In the genomic region with DNA sequence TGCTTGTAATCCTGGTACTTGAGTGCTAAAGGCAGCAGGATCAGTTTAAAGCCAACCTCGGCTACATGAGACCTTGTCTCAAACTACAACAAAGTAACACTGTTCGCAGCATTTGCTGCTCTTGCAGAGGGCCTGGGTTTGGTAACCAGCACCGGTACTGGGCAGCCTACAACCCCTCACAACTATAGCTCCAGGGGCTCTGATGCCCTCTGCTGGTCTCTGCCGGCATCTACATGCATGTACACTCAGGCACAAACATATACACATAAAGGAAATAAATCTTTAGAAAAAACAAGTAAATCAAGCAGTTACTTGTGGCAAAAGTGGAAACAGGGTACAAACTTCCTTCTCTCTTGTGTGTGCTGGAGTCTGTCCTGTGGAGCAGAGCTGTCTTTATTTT, we compare ENCODE assay signal across 12 mouse cellular contexts. TPM values are rescaled to one million over a fixed set of nuclear protein-coding genes. Genes with fewer than 3 reads are reported as not detected.
DNase-seq lines count a peak whose midpoint lies in the region; ATAC-seq and TF ChIP-seq lines count a peak whose summit lies in the region.
"Had no signal": no experiment of that assay in that cellular context is flagged by ENCODE, and none has a peak within 500 bp of the region (broad histone marks: within the 10 kb centered on the region; RNA-seq: fewer than 3 reads in every experiment).

No protein-coding gene starts in this region.

- TF ChIP-seq CTCF in kidney, adult 2 months (conservative IDR thresholded peaks at IDR 0.05; ENCODE audit: insufficient read depth, insufficient read length, low read depth, low read length), result 0 out of 2 replicates have a peak, but pooled peaks have one; percentile 28

- no peaks in the 10 kb centered on the region for H3K36me3 ChIP-seq in kidney, adult 2 months (ENCODE audit: control insufficient read depth, insufficient read depth, low read length)
- H3K36me3 ChIP-seq in midbrain, embryonic 13.5 days, result 0 out of 2 replicates have a peak, but pooled peaks cover 4% of the 10 kb centered on the region

- H3K27me3 ChIP-seq in kidney, adult 2 months (replicated peaks; ENCODE audit: control insufficient read depth, insufficient read depth, low read length), result no peaks in the 10 kb centered on the region
- no peaks in the 10 kb centered on the region for H3K27me3 ChIP-seq in midbrain, embryonic 13.5 days
- H3K27me3 ChIP-seq: embryonic facial prominence, embryonic 13.5 days; liver, embryonic 15.5 days had no signal

- no peak overlapping the region for H3K27ac ChIP-seq in kidney, adult 2 months (ENCODE audit: insufficient read depth, low read depth, low read length)
- no peak overlapping the region for H3K27ac ChIP-seq in midbrain, embryonic 13.5 days
- H3K27ac ChIP-seq: liver, embryonic 15.5 days; midbrain, embryonic 12.5 days had no signal

- WGBS in kidney, adult 2 months, result 90% methylated on average over 4 of the region's 4 CpGs
- WGBS in midbrain, embryonic 13.5 days, result 93% methylated on average over 4 of the region's 4 CpGs

- no peak overlapping the region for H3K4me3 ChIP-seq in kidney, adult 2 months (ENCODE audit: insufficient read depth, low read depth, low read length)
- H3K4me3 ChIP-seq in midbrain, embryonic 13.5 days (replicated peaks), result no peak overlapping the region
- H3K4me3 ChIP-seq: embryonic facial prominence, embryonic 13.5 days; liver, embryonic 15.5 days; midbrain, embryonic 12.5 days had no signal

- H3K4me2 ChIP-seq in midbrain, embryonic 13.5 days (replicated peaks), result no peak overlapping the region
- H3K4me2 ChIP-seq: embryonic facial prominence, embryonic 13.5 days; liver, embryonic 15.5 days; midbrain, embryonic 12.5 days had no signal

- DNase-seq in kidney, adult 2 months, result no peak
- no peak for DNase-seq in kidney, adult 18-20 months
- peak; percentile 19 for DNase-seq in thymus, postnatal 0 days (ENCODE audit: low spot score)
- DNase-seq in thymus, adult 18-20 months, result no peak
- no peak for DNase-seq in cerebellum, adult 9-11 months
- DNase-seq: adrenal gland, postnatal 14 days; cerebellum, adult 18-20 months had no signal

- H3K9me3 ChIP-seq in midbrain, embryonic 13.5 days, result no peaks in the 10 kb centered on the region
- H3K9me3 ChIP-seq: embryonic facial prominence, embryonic 13.5 days; liver, embryonic 15.5 days; midbrain, embryonic 12.5 days had no signal

- TF ChIP-seq POLR2A in kidney, adult 2 months (IDR thresholded peaks at IDR 0.05; ENCODE audit: low read depth, low read length), result no peak

- peak; percentile 60; the same call in 1 of the 2 replicates for ATAC-seq in erythroid progenitor cell, adult 5-6 weeks (replicated peaks; ENCODE audit: low FRiP score, poor library complexity, severe bottlenecking)
- no peak for ATAC-seq in midbrain, embryonic 13.5 days

- no peak overlapping the region for H3K9ac ChIP-seq in midbrain, embryonic 13.5 days (replicated peaks)
- H3K9ac ChIP-seq: embryonic facial prominence, embryonic 13.5 days; liver, embryonic 15.5 days; midbrain, embryonic 12.5 days had no signal

- 0 out of 2 replicates have a peak, but pooled peaks cover 2% of the 10 kb centered on the region for H3K4me1 ChIP-seq in kidney, adult 2 months (ENCODE audit: control insufficient read depth, insufficient read depth, low read length)
- 0 out of 2 replicates have a peak, but pooled peaks cover 5% of the 10 kb centered on the region for H3K4me1 ChIP-seq in midbrain, embryonic 13.5 days (replicated peaks)

RNA-seq across cellular contexts. Expression of gene Mfsd2b, which starts 11.5 kb away (rescaled TPM):
- polyA plus RNA-seq in kidney, adult 2 months (2012; rRNA removed), result 1.7 and 2.3 TPM in 2 replicates
- polyA plus RNA-seq in thymus, postnatal 0 days (2015; fragmentation: Nextera tagmentation; extraction: Ambion mirVana), result 0.16 and 0.32 TPM in 2 replicates
- total RNA-seq in erythroid progenitor cell, adult 5-6 weeks (2015; ENCODE audit: low replicate concordance), result 277 and 292 TPM in 2 replicates
- 253 and 262 TPM in 2 replicates for total RNA-seq in erythroid progenitor cell, adult 5-6 weeks (2017; ENCODE audit: low replicate concordance)
- polyA plus RNA-seq in midbrain, embryonic 13.5 days (2015; fragmentation: Nextera tagmentation; extraction: Ambion mirVana), result 1.8 and 2.2 TPM in 2 replicates

RNA-seq across cellular contexts. Expression of gene Wdcp, which starts 19.6 kb away (rescaled TPM):
- polyA plus RNA-seq in kidney, adult 2 months (2012; rRNA removed), result 6.4 and 7.7 TPM in 2 replicates
- polyA plus RNA-seq in thymus, postnatal 0 days (2015; fragmentation: Nextera tagmentation; extraction: Ambion mirVana), result 22.5 and 23.1 TPM in 2 replicates
- total RNA-seq in erythroid progenitor cell, adult 5-6 weeks (2015; ENCODE audit: low replicate concordance), result 2.1 and 16.9 TPM in 2 replicates
- total RNA-seq in erythroid progenitor cell, adult 5-6 weeks (2017; ENCODE audit: low replicate concordance), result 0.15 and 0.39 TPM in 2 replicates
- polyA plus RNA-seq in midbrain, embryonic 13.5 days (2015; fragmentation: Nextera tagmentation; extraction: Ambion mirVana), result 14.9 and 17.9 TPM in 2 replicates

RNA-seq across cellular contexts. Expression of gene Fkbp1b, which starts 21.3 kb away (rescaled TPM):
- 2.1 and 4.8 TPM in 2 replicates for polyA plus RNA-seq in kidney, adult 2 months (2012; rRNA removed)
- 1.6 and 3.1 TPM in 2 replicates for polyA plus RNA-seq in thymus, postnatal 0 days (2015; fragmentation: Nextera tagmentation; extraction: Ambion mirVana)
- not detected in 2 replicates for total RNA-seq in erythroid progenitor cell, adult 5-6 weeks (2015; ENCODE audit: low replicate concordance)
- total RNA-seq in erythroid progenitor cell, adult 5-6 weeks (2017; ENCODE audit: low replicate concordance), result 0.15 and 0.90 TPM in 2 replicates
- 18.3 and 20.7 TPM in 2 replicates for polyA plus RNA-seq in midbrain, embryonic 13.5 days (2015; fragmentation: Nextera tagmentation; extraction: Ambion mirVana)

RNA-seq across cellular contexts. Expression of gene Ubxn2a, which starts 44.8 kb away (rescaled TPM):
- polyA plus RNA-seq in kidney, adult 2 months (2012; rRNA removed), result 9.8 and 10.9 TPM in 2 replicates
- polyA plus RNA-seq in thymus, postnatal 0 days (2015; fragmentation: Nextera tagmentation; extraction: Ambion mirVana), result 21.2 and 27.7 TPM in 2 replicates
- total RNA-seq in erythroid progenitor cell, adult 5-6 weeks (2015; ENCODE audit: low replicate concordance), result 31.4 and 36.4 TPM in 2 replicates
- total RNA-seq in erythroid progenitor cell, adult 5-6 weeks (2017; ENCODE audit: low replicate concordance), result 44.9 and 72.6 TPM in 2 replicates
- polyA plus RNA-seq in midbrain, embryonic 13.5 days (2015; fragmentation: Nextera tagmentation; extraction: Ambion mirVana), result 33.7 and 35.7 TPM in 2 replicates

RNA-seq across cellular contexts. Expression of gene Sf3b6, which starts 45.3 kb away (rescaled TPM):
- 79.8 and 83.7 TPM in 2 replicates for polyA plus RNA-seq in kidney, adult 2 months (2012; rRNA removed)
- polyA plus RNA-seq in thymus, postnatal 0 days (2015; fragmentation: Nextera tagmentation; extraction: Ambion mirVana), result 572 and 588 TPM in 2 replicates
- total RNA-seq in erythroid progenitor cell, adult 5-6 weeks (2015; ENCODE audit: low replicate concordance), result 82.2 and 163 TPM in 2 replicates
- 50.3 and 108 TPM in 2 replicates for total RNA-seq in erythroid progenitor cell, adult 5-6 weeks (2017; ENCODE audit: low replicate concordance)
- 302 and 303 TPM in 2 replicates for polyA plus RNA-seq in midbrain, embryonic 13.5 days (2015; fragmentation: Nextera tagmentation; extraction: Ambion mirVana)
